Mouse (Mus musculus) cerebellum, adult 11 months (tissue): ENCODE measurements around the gene Smok3a.
"Not testable (repeated sequence)": the region's sequence is repeated elsewhere in the genome, so short reads cannot be mapped to it uniquely, and the experiment has no call there.

Experiments
- DNase-seq: peaks from one replicate; pipeline ENCODE4 v3.0.0; 2022

Smok3a gene

DNA sequence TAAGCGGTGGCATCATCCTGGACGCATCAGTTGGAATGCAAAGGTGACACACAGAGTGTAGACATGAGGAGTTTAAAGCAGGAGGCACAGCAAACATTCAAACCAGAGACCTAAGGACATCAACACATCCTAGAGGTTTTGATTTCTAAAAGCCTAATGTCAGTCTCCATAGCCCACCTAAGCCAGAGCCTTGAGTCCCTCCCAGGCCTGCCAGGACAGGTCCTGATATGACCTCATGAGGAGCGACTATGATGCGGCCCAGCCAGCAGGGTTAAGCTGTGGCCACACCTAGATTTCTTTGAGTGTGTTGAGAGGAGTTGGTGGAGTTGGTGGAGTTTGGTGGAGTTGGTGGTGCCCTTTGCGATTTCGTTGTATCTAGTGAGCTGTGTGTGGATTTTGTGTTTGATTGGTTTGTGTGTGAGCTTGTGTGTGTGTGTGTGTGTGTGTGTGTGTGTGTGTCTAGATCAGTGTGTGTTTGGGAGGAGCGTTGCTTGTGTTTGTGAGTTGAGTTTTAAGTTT lies at the start of gene Smok3a, which contains the start of gene Smok3b:
Gene Smok3a, plus strand, starts transcription at position 301 of the 519 bp plus-strand sequence.
Gene Smok3b, plus strand, starts transcription at position 469 of the 519 bp plus-strand sequence.
- DNase-seq = not testable (repeated sequence)

DNA sequence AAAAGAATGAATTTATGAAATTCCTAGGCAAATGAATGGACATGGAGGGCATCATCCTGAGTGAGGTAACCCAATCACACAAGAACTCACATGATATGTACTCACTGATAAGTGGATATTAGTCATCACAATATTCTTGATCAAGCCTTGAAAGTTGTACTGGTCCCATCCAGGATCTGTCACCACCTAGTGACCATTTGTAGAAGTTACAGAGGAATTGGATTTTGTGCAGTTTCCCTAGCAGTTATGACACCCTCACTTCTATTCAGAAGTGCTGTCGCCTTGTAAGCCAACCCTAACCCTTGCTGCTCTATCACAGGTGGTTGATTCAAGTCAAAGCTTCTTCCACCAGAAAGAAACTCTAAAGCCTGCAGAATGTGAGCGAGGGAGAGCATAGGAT lies 47.9 kb upstream of the Smok3a start:
- DNase-seq = no peak

DNA sequence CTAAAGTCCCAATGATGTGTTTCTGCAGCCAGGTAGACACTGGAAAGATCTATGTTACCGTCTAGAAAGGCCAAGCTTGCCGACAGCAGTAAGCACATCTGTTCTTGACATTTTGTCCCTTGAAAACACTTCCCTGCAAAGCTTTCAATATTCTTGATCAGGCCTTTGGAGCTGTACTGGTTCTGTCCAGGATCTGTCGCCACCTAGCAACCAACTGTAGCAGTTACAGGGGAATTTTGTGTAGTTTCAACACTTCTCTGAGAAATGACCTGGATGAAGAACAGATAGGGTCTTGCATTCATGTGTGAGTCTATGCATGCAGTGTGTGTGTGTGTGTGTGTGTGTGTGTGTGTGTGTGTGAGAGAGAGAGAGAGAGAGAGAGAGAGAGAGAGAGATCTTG lies 47.3 kb upstream of the Smok3a start:
- no peak for DNase-seq

DNA sequence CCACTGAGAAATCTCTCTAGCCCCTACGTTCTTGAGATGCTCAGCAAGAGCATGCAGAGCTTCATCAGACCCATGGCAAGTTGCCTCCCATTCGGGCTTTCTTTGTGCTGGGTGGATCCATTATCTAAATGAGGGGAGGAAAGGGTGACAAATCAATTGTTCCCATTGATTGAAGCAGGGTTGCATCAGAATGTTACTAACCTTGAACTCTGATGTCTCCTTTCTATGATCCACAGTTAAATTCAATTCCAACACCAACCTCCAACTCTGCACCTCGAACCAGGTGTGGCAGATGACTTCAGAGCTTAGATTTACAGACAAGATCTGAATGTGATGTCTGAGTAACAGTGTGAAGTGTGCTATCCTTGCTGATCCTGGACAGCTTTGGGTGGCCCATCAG lies 46.3 kb upstream of the Smok3a start:
- DNase-seq = no peak

DNA sequence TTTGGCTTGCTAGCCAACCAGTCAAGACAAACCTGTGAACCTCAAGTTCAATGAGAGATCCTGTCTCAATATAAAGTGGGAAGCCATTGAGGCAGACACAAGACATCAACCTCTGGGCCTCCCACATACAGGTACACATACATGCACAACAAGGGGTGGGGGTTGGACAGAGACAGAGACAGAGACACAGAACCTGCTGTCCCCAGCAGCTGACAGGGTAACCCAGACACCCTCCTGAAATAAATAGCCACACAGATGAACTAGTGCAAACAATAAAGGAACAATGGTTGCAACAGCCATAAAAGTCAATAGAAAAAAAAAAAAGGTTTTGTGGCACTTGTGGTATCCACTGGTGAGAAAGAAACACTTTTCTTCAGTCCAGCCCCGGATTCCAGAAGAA lies 45.6 kb upstream of the Smok3a start:
- no peak for DNase-seq

DNA sequence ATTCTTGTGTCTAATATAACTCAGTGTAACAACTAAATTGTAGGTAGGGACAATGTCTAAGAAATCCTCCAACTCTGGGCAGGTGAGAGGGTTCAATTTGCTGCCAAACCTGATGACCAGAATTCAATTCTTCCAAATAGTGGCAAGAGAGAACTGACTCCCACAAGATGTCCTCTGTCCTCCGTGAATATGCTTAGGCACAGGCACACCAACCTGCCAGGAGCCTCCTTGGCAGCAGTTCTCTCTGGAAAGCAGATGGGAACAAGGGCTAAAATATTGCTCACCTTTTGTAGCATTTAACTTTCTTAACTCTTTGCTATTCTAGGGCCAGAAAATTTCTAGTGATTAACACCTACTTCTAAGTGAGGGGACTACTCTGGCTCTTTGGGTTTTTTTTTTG lies 43.8 kb upstream of the Smok3a start:
- DNase-seq = no peak

DNA sequence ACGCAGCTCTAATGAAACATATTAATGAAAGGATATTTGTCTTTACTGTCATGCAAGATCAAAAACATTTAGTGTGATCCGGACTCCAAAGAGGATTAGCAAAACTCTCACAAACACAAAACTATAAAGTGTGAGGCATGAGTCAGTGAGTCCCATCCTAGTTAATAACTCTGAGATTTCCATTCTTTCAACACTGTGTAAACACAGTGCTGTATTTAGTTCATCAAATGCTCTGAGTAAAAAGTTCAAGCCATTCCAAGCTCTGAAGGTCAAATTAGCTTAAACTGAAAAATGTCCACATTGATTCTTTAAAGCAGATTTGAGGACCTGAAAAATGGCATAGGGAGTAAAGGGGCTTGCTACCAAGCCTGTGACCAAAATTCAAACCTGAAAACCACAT lies 42.0 kb upstream of the Smok3a start:
- DNase-seq = no peak

DNA sequence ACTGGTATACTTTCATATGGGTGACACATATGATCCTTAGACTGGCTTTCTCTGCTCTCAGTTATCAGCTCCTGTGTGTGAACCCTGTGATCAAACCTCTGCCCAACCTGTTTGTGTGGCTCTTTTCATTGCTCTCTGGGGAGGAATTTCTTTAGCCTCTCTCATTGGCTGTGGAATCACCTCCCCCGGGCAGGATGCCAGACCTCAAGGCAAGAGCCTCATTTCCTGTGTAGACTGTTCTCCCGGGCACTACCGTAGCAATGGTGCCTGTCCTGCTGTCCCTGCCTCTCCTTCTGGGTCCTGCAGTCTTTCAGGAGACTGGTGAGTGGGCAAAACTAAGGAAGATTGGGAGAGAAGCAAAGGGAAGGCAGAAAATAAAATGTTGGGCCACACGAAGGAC lies 39.8 kb upstream of the Smok3a start, which contains the start of gene Azgp1:
Gene Azgp1, plus strand, starts transcription at position 221 of the 400 bp plus-strand sequence.
- no peak for DNase-seq

DNA sequence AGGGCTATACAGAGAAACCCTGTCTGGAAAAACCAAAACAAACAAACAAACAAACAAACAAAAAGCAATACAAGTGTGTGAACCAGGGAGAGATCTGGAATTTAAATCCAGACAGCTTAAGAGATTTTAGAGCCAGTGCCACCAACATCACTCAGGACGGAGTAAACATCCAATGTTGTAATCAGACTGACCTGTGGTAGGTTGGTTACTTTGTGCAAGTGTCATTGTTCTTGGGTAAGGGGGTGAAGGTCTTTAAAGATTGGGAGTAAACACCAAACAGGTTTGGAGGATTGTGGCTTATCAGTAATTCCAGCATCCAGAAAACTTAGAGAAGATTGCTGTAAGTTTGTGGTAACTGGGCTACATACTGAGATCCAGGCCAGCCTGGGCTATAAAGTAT lies 34.7 kb upstream of the Smok3a start:
- DNase-seq = no peak

DNA sequence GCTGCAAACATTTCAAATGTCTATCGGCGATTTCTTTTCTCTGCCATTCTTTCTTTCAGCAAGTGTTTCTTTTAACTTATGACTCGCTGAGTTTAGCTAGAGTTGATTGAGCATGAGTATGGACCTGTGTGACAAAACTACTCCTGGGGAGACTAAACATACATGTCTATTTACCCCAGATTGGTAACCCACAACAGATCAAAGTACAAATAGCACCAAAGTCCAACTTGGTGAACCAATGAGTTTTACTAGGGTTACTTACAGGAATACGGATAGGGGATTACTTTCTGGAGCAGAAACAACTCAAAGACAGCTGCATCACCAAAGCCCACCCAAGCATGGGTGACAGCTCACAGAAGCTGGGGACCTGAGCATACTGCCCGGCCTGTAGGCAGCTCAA lies 11.6 kb upstream of the Smok3a start:
- no peak for DNase-seq

DNA sequence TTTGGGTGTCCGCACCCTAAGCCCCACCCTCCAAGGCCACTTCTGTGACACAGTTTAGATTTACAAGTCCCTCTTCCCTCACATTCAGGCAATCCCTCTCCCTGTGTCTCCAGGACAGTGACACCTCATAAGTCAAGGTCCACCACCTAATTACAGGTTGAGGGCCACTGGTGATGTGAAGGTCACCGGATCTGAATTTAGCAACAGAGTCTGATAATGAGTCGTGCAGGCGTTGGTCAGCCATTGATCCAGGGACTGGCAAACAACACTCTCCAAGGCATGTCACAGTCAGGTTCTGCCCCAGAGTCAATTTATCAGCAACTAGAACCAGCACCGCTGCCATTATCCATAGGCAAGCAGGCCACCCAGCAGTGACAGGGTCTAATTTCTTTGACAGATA lies 8.7 kb upstream of the Smok3a start:
- no peak for DNase-seq

DNA sequence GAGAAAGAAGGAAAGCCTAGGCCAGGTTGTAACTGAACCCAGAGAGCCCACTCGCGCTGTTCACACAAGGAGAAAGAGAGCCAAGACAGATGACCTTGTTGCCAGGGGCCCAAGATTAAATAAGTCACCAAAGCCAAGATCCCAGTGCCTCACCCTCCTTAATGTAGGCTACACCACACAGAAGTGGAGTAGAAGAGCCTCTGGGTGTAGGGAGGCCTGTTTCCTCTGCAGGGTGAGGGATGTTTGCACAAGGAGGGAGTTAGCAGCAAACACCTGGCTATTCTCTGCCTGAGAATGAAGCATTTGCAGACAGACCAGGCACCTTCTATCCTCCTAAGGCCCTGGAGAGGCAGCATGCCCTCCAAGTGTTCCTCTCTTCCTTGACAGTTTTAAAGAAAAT lies 4.5 kb upstream of the Smok3a start:
- DNase-seq = no peak

DNA sequence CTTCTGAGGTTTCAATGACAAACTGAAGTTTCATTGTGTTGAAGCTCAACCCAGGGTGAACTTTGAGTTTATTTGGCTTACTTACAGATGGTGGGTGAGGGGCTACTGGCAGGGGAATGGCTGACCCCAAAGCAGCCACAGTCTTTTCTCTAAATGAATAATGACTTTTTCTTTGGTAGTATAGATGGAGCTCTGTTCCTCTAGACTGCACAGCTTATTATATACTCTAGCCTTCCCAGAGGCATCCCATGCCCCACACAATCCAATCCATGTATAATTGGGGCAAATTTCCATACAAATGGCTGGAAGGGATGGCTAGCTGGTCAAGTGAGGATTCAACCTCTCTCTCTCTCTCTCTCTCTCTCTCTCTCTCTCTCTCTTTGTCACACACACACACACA lies 4.1 kb upstream of the Smok3a start:
- no peak for DNase-seq

DNA sequence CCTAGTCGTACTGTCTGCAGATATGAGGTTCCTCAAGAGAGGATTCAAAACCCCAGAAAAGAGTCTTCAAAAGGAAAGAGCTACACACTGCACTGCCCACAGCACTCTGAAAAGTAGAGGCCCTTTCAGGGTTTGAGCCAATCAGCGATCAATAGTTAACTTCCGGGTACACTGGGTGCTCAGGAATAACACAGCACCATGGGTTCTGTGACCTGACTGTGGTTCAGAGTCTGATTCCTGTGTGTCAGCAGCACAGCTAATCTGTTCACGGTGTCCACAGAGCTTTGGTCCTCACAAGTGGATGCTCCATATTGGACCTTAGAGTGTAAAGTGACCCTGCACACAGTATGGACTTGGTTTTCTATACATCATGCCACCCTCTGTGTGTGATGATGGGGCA lies 1.5 kb upstream of the Smok3a start:
- not testable (repeated sequence) for DNase-seq

DNA sequence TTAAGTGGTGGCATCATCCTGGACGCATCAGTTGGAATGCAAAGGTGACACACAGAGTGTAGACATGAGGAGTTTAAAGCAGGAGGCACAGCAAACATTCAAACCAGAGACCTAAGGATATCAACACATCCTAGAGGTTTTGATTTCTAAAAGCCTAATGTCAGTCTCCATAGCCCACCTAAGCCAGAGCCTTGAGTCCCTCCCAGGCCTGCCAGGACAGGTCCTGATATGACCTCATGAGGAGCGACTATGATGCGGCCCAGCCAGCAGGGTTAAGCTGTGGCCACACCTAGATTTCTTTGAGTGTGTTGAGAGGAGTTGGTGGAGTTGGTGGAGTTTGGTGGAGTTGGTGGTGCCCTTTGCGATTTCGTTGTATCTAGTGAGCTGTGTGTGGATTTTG lies 31.8 kb downstream of the Smok3a start, which contains the start of gene Smok3c:
Gene Smok3c, plus strand, starts transcription at position 301 of the 400 bp plus-strand sequence.
- not testable (repeated sequence) for DNase-seq

DNA sequence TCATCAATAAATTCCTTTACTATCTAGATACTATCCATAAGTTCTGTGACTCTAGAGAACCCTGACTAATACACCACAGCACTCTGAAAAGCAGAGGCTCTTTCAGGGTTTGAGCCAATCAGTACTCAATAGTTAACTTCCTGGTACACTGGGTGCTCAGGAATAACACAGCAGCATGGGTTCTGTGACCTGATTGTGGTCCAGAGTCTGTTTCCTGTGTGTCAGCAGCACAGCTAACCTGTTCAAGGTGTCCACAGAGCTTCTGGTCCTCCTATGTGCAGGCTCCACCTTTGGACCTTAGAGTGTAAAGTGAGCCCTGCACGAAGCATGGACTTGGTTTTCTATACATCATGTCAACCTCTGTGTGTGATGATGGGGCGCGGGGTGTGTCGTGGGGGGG lies 52.7 kb downstream of the Smok3a start:
- no peak for DNase-seq

DNA sequence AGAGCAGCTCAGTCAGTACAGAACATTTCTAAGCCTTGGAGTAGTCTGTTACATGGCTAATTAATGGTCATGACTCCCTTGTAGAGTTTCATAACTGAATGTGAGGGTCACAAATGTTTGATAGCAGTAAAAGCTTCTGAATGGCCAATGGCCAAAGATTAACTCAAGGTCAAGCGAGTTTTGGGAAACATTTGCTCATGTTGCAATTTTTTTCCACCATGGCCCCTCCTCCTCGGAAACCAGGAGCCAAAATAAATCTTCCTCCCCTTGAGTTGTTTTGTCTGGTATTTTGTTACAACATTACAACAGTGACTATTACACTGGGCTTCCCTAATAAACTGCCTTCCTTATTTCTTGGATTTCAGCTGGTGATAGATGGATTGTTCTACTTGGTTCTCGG lies 54.6 kb downstream of the Smok3a start:
- DNase-seq = no peak

DNA sequence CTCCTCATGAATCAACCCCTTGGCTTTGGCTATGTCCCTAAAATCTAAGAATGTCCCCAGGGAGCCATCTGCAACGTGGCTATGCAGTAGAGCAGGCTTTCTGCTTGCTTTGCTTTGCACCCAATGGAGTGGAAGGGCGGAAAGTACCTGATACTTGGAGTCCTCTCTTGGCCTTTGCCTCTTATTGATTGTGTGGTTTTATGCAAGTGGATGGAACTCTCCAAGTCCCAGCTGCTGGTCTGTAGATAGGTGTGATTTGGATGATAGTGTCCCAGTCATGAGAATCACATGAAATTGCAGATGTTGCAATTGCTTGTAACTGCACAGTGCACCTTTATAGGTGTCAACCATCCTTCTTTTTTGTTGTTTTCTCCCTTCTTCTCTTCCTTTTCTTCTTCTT lies 55.1 kb downstream of the Smok3a start:
- no peak for DNase-seq

DNA sequence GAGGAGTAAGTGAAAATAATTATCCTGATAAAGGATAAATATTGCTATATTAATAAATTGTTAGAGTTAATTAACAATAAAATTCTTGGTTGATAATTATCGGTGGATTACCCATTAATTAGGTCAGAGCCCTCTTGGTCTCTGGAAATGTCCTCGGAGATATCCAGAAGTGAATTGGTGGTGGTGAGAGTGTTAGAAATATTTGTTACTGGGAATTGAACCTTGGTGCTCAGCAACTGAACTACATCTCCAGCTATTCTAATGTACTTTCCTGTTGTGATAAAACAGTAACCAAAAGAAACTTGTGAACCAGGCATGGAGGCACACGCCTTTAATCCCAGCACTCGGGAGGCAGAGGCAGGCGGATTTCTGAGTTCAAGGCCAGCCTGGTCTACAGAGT lies 59.4 kb downstream of the Smok3a start:
- DNase-seq = no peak

DNA sequence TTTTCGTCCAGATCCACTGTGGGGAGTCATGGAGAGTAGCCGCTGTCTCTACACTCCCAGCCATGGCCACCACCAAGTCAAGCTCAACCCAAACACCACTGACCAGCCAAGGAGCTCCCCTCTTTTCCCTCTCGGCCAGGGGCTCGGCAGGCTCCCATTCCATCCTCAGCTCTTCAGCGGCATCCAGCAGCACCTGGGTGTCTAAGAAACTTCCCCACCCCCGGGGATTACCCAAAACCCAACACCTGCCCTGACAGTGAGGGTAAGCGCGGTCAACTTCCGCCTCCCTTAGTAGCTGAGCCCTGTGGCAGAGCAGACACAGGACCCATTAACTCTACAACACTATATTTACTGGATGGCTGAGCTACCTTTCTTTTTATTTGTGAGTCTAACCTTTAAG lies 60.4 kb downstream of the Smok3a start:
- DNase-seq = no peak

DNA sequence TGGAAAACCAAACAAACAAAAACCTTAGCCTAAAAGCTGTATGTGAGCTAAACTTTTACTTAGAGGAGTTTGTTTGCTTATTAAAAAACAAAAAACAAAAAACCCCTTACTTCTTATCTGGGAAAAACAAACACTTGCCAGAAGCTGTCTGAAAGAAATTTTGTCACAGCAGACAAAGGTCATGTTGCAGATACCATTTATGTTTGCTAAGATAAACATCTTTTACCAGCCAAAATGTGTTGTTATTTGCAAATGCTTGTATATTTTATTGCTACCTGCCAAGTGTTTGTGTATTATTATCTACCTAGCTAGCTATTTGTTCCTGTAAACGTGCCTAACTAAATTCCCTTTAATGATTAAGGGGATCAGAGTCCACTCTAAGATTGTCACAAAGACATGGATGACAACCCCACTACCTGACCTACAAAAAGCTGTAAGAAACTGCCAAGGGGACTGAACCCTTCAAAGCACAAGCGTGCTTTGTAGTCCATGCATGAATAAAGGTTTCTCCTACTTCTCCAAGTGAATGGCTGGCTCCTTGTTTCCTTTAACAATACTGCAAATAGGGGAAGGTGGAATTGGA lies 62.3 kb downstream of the Smok3a start:
- no peak for DNase-seq

DNA sequence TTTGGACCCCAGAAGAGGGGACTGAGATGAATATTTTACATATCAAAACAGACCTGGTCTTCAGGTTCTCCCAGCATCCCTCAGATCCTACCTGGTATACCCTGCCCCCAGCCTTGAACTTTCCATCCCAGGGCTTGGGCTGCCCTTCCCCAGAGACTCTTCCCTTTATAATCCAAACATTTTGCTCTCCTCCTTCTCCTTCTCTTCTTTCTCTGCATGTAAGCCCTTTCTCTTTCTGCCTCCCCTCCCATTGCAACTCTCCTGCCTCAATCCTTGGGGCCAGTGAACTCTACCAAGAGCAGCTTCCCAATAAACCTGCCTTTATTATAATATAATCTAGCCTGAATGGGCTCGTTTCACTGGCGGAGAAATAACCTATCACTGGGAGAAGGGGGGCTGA lies 62.9 kb downstream of the Smok3a start:
- no peak for DNase-seq
